Mouse (Mus musculus) frontal cortex, postnatal 14 days (tissue): ENCODE data around the gene Rab1a.

ENCODE experiments used
- DNase-seq, 2 experiments: peaks; one replicate each; pipeline ENCODE4 v3.0.0; 2022; ENCODE audit warnings: low spot score in 2 of 2

The Rab1a gene

GRCm38 (mm10) chr11:20247146-20247855 lies 46.1 kb downstream of the Rab1a start:
- no peak for DNase-seq

GRCm38 (mm10) chr11:20248277-20248676 lies 47.0 kb downstream of the Rab1a start:
- no peak for DNase-seq

- DNase-seq: no peak
These were observed 47.6 kb downstream of the Rab1a start for GRCm38 (mm10) chr11:20248840-20249239.

GRCm38 (mm10) chr11:20249296-20250110 lies 48.3 kb downstream of the Rab1a start, which contains the start of gene Cep68:
TSS of gene Cep68 (minus strand) at chr11:20249429.
- DNase-seq: peak; percentile 91 to 93

- DNase-seq: no peak
These were observed 49.4 kb downstream of the Rab1a start for GRCm38 (mm10) chr11:20250476-20251178.

- no peak for DNase-seq
These were observed 51.9 kb downstream of the Rab1a start for GRCm38 (mm10) chr11:20253088-20253487.

GRCm38 (mm10) chr11:20254791-20255190 lies 53.6 kb downstream of the Rab1a start:
- no peak for DNase-seq

- no peak for DNase-seq
These were observed 61.6 kb downstream of the Rab1a start for GRCm38 (mm10) chr11:20262628-20263380.

- no peak for DNase-seq
These were observed 68.7 kb downstream of the Rab1a start for GRCm38 (mm10) chr11:20269885-20270284.

GRCm38 (mm10) chr11:20275974-20276373 lies 74.7 kb downstream of the Rab1a start:
- DNase-seq: no peak
